Mouse (Mus musculus) testis, postnatal 14 days (tissue): ENCODE results near the gene Masp1.

Experiments used
- DNase-seq: peaks from one replicate; pipeline ENCODE4 v3.0.0; 2021; ENCODE audit warnings: low spot score

Masp1 gene

DNA sequence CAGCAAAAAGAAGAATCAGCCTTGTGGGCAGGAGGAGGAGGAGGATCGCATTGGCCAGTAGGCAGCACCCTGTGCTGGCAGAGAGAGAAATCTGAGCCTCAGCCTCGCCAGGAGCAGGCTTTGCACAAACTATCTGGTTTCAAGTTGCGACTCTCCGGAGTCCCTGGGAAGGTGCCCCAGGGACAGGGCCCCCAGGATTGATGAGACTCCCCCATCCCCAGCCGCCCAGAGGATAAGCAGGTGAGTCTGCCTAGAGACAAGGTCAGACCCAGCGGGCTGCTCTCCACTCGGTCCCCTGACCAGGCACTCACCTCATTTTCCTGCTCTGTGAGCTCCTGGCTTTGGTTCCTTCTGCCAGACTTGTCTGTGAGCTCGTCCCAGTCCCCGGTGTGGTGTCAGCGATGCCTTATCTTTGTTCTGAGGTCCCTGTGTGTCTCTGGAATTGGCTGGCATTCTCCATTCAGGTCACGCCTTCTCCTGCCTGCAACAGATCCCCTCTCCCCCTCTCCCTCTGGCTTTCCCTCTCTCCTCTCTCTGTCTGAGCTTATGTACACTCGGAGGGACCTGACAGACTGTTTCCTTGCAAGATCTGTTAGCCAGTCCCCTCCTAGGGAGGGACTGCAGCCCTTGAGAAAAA is at the start of gene Masp1, which contains the start of gene Rtp4:
Masp1 (minus strand) TSS at position 581 of the 637 bp plus-strand sequence.
Rtp4 (plus strand) TSS at position 57 of the 637 bp plus-strand sequence.
- peak; percentile 43 for DNase-seq

DNA sequence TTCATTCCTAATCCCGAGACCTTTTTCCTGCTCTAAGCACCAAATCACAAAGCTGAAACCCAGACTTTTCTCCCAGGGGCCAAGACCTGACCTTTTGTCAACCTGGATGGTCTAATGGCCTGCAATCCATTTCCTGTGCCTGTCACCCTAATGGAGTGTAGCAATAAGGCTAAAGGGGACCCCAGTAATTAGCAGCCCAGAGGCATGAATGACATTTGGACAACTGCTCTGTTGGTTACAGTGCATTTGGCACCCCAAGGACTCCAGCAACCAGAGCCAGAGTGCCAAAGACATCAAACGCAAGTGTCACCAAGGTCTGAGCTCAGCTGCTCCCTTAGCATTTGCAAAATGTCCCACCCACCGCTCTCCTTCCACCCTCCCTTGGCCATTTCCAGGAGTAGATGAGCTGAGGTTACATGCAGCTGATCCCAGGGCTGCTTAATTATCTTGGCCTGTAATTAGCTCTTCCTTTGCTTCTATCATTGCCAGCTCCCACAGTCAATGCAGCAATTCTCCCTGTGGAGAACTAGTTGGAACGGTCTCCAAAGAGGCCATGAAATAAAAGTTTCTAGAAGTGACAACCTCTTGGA is 47.8 kb upstream of the Masp1 start:
- no peak for DNase-seq

DNA sequence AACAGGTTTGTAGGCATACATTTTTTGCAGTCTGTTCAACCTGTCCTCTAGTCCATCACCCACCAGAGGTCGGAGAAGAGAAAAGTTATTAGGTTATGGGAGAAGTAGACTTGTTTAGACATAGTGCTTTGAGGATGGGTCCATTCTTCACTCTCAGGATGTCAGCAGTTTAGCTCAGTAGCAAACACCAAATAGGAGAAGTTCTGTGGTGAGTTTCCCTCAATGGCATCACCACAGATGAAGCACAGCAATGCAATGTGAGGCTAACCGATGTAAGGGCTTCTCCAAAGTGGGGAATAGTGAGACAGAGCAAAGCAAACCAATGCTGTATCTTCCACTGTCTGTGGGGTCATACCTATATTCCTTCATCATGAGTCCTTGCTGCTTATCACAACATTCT is 37.1 kb upstream of the Masp1 start:
- no peak for DNase-seq

DNA sequence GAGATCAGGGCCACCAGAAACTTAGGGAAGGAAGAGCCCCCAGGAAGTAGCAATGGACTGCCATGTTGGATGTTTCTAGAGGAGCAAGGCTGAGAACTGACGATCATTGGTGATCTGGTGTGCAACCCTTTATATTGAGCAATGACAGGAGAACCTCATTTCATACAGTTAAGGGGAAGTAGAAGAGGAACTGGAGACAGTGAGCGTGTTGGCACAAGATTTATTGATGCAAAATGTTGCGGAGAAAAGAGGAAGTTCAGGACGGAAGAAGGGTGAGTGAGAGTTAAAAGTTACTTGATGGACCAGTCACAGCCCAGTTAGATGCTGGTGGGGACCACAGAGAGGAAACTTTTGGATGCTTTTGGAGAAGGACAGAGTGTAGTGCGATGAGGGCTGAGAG is 36.6 kb upstream of the Masp1 start:
- DNase-seq, result no peak

DNA sequence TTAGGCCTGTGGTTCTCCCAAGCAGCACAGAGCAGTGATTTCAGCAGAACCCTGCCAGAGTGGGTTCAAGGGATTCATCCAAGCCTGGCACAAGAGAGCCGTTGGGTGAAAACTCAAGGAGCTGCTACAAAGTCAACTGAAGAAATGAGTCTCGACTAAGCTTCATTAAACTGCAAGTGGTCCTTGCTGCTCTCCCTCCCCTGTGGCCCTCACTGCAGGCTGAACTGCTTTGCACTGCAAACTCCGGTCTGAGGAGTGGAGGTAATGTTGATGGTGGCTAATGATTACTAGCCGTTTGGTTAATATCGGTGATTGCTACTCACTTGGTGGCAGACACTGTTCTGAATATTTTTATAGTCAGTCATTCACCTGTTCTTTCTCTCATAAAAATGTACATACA is 34.1 kb upstream of the Masp1 start:
- no peak for DNase-seq

DNA sequence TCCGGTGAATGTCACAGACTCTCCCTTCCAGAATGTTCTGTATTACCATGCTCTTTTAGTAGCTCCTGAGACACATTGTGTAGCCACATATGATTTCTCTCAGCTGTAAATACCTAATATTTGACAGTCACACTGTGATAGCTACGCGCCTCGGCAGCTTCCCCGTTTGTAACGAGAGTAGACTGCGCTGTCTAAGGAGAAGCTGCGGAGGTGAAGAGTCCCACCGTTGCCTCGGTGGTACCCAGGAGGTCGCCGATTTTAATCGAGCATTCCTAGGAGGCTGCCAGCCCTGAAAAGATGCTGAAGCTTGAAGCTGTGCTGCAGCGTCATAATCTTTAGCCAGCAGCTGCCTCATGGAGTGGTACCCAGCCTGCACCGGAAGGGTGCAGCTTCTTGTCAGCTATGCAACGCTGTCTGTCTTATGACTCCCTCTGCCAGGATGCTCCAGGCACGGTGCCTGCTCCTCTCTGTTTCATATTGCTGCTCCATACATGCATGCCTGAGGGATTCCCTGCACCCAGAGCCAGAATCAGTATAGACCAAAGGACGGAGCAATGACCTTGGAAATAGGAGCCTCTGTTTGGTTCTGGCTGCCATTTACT is 30.5 kb upstream of the Masp1 start:
- DNase-seq, result no peak

DNA sequence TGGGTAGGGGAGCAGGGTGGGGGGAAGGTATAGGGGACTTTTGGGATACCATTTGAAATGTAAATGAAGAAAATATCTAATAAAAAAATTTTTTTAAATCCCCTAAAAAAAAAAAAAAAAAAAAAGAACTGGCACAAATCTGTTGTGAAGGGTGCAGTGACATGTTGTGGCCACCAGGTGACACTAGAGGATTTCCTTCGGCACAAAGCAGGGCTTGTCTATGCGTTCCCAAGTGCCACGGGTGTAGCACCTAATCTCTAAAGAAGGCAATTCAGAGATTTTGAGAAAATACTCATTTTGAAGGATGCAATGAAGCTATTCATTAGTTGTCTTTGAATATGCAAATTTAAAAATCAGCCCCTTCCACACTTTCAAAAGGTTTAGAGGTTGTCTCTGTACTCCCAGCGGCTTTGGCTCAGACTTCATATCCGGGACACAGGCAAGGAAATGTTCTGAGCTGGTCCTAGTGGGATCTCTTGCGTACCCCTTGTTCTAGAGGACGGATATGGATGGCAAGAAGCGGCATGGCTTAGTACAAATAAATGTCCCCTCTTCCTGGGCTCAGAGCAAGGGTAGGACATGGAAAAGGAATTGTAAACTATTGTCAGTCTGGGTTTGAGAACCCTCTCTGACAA is 29.8 kb upstream of the Masp1 start:
- DNase-seq, result peak; percentile 62

DNA sequence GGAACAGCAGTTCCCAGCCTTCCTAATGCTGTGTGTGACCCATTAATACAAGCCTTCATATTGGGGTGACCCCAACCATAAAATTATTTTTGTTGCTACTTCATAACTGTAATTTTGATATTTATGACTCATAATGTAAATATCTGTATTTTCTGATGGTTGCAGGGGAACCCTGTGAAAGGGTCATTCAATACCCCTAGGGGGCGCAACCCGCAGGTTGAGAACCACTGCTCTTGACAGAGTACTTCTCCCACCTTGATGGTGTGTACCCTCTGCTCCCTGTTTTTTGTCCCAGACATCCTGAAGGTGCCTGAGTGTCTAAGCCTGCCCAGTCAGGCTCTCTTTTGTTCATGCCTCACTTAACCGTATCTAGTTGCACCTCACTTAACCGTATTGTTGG is 27.2 kb upstream of the Masp1 start:
- DNase-seq, result no peak

DNA sequence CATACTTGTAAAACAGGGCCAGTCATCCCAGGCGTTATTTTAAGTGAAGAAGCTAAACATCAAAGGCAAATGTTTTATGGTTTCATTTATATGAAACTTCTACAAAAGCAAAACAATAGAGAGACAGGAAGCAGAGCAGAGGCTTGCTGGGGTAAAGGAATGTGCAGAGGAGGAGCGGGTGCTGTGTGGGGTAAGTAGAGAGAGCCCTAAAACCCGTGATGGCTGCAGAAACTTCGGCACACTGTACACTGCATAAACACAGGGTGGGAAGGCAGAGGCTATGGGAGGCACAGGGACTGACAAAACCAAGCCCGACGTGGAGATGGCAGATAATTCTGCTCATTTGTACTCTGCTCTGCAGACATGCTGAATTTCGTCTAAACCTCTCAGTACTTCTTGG is 23.7 kb upstream of the Masp1 start:
- no peak for DNase-seq

DNA sequence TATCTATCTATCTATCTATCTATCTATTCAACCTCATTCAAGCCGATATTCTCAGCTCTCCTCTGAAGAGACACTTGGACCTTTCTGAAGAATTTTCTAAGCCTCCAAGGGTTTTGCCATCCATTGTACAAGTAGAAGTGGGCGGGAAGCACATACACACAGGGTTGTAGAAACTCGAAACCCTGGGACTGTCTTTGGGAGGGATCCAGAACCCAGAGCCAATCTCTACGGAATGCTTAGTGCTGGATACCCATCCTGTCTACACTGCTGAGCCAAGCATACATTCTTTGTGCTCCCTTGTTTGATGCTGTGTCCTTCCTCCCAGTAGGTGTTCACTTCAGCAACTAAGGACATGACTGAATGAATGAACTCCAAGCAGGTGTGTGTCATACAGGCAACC is 22.3 kb upstream of the Masp1 start:
- no peak for DNase-seq

DNA sequence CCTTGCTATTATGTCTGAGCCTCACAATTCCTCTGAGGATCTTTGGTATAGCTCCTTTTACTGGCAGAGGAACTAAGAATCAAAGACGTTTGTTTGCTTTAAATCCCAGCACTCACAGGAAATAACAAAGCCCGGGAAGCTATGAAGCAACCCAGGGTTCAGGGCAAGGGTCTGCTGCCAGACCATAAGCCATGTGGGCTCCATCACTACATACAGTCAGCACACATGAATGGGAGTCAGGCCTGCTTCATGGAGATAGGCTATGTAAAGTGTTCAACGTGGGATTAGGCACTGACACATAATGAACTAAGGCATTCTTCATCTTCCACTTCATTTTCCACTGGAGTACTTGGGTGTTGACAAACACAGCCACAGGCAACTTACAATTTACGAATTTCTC is 20.4 kb upstream of the Masp1 start:
- no peak for DNase-seq

DNA sequence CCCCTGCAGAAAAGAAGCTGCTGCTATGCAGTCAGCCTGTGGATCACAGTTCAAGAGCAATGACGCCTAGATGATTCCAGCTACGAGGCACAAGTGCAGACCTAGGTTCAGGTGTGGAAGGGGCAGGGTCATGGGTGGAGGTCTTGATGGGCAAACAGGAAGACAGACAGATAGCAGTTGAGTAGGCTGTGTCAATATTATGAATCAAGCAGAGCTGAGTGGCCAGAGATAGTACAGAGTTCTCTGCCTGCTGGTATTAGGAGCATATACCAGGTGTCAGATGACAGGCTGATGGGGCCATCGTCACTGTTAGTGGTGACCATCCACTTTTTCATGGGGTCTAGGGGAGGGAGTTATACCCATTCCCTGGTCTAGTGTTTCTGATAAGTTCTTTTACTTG is 13.1 kb upstream of the Masp1 start:
- DNase-seq, result no peak

DNA sequence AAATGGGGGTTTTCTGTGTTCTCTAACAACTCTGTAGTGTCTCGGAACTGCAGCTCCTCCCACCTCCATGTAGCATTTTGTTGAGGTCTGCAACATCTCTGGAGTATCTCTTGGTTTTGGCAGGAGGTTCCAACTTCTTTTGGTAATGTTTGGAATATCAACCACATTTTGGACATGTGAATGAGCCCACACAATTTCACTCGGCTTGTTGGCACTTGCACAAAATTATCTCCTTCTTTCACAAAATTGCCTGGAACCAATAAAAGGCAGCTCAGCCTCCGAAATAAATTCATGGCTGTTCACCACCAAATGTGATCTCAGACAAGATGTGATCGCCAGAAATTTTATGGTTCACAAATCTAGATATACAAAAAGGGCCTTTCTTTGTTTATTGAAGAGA is 8.6 kb upstream of the Masp1 start:
- no peak for DNase-seq

DNA sequence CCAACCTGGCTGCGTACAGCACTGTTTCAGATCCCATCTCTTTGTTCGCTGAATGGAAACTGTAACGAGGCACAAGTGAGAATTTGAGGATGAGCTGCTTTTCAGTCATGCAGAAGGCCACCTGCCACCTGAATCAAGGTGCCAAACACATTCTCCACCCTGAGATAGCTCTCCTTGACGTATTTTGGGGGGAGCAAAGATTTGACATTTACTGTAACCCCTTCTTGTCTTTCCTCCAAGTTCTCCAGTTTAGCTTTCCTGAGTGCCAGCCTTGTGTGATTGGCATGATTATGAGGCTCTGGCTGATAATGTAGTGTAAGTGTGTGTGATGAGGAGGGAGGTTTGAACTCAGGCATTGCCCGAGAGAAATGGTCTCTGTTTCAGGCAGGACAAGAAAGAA is 1.5 kb upstream of the Masp1 start:
- DNase-seq, result no peak

DNA sequence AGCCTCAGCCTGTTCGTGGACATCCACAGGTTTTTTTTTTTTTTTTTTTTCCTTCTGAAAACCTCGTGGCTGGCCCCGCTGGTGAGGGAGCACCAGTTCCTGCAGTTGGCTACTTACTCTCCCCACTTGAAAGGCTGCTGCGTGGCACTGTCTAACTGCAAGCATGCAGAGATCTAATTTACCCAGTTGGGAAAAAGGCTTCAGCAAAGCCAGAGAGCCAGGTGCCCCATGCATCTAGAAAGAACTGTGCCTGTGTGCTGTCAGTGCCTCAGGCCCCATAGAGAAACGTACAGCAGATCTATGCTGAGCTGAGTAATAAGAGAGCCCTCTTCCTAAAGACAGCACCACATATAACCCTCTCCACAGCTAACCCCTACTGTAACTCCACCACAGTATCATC is 477 bp upstream of the Masp1 start:
- no peak for DNase-seq

DNA sequence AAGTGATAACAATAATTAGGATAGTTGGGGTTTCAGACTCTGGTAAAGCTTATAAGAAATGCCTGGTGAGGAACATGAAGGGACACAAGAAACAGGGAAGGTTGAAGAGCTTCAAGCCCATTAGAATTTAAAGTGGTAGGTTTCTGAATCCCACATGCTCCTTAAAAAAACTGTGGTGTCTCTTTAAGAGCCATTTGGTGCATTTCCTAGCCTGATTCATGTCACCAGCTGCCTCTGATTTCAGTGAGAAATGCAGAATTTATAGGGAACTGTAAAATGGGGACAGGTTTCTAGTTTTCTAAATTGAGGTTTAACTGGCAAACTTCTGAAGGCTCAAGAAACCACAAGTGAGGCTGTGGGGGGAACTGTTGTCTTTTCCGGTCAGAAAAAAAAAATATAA is 844 bp downstream of the Masp1 start:
- DNase-seq, result no peak

DNA sequence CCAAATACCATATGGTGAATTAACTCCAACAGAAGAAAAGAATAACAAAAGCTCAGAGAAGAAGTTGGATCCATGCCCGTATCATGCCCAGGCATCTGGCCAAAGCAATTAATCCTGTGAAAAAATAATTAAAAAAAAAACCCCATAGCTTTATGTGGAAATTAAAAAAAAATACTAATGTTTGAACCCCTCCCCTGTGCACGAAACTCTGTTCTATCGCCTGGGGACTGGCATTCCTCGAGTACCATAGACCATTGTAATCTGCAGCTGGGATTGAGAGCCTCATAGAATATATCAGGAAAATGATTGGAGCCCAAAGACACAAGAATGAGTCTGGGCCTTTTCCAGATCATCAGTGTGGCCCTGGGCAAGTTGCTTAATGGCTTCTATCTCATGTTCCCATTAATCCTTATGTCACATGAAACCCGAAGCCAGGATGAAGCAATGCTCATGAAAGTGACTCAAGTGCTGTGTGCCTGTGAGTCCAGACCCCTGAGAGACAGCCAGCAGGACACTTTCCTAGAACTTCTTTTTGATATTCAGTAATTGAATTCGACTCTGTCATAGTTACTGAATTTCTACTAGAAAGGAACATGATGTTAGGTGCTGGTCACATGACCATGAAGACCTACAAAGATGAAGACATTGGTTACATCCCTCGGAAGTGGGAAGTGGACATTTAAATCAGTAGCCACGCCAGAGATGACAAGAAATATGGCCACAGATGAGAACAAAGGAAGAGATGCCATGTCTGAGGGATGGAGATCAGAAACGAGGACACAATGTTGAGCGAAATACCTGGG is 1.8 kb downstream of the Masp1 start:
- no peak for DNase-seq

DNA sequence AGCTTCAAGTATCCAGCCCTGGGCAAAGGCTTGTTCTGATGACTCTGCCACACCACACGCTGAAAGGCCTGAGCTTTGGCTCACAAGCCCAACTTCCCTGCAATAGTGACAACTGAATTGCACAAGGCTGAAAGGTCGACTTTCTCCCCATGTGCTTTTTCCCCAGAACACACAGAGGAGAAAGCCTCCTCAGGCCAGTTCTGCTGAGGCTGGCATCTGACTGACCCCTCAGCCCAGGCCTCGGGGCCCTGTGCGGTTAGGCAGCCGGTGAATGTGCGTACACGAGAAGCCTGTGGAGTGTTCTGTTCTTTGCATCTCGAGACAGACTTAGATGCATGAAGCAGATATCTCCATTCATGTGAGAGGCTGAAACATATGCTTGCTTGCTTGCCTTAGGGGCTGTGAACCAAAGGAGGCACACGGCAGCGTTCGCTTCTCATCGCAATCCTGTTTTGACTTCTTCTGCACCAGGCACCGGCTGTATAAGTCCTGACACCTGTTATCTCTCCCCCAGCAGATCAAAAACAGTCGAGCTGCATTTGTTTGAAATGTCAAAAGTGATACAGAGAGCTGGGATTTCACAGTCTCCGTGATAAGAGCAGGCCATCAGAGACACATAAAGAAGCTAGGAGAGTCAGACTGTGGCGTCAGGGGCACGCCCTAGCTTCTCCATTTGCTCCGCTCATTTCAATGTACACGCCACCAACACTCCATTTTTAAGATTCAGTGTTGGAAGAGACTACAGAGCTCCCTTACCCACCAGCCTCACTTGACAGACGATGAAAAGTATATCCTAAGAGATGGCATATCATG is 2.7 kb downstream of the Masp1 start:
- no peak for DNase-seq

DNA sequence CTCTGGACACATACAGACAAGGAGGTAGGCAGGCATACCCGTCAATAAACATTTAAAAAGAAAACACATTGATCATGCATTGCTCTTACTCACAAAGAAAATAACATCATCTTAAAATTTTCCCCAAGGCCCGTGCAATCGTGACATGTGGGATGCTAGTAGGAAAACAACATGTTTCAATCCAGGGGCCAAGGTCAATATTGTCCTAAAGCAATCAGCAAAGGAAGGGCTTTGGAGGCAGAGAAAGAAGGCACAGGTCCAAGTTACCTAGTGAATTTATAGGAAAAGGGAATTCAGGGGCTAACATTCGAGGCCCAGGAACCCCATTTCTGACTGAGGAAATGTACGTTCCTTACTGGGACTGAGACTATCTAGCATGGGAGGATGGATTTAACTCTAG is 3.4 kb downstream of the Masp1 start:
- DNase-seq, result no peak

DNA sequence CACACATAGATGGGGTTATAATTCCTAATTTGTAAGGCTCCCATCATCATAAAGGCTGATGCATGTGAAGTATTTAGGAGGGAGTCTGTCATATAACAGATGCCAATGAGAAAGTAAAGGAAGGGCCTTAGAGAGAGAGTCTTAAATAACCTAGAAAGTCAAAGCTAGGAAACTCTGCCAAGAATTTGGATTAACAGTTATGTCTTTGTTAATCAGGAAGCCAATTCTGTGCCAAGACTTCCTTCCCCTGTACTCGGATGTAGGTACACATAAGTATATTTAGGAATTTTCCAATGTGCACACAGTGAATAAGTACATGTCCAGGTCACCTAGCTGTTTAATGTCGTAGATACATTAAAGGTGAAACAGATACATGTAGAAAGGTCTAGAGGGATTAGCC is 4.0 kb downstream of the Masp1 start:
- DNase-seq, result no peak

DNA sequence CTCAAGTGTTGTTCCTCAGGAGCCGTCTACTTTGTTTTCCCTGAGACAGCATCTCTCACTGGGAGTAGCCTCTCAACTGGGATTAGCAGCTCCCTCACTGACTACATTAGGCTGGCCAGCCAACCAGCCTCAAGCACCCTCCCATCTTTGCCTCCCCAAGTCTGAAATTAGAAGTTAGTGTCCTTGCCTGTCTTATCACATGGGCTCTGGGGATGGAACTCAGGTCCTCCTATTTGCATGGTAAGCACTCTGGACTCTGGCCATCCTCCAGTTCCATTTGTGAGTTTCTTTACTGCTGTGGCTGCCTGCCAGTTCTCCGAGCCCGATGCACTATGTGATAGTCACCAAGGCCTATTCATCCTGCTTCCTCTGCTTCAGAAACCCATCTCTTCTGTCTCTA is 4.8 kb downstream of the Masp1 start:
- peak; percentile 76 for DNase-seq

DNA sequence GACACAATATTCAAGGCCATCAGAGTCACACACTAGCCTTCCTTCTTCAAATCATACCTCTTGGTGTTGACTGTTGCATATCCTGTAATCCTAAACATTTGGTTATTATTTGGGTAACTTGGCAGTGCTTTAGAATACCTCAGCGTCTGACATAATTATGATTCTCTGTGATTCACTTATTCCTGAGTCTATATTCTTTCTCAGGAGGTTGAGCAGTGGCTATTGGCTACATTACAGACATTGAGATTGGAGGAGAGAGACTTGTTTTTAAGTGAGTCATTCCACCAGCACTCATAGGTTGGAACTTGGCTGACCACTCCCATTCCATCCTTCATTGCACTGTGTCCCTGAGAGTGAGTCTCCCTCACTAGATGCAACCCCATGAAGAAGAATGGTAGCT is 7.2 kb downstream of the Masp1 start:
- no peak for DNase-seq
